Mouse (Mus musculus) testis, adult 2 months (tissue): ENCODE measurements around the gene Pom121l2. TPM values are rescaled to one million over a fixed set of nuclear protein-coding genes. Genes with fewer than 3 reads are reported as not detected.

Experiments
- H3K27ac ChIP-seq: fragments of 200-500 bp; 2 replicates; pipeline ENCODE4 v1.5.1; 2012; ENCODE audit warnings: low read depth, low read length; ENCODE audit not compliant: control insufficient read depth, insufficient read depth
- H3K27me3 ChIP-seq: fragments of 200-500 bp; 2 replicates; pipeline ENCODE4 v1.6.1; 2012; ENCODE audit warnings: mild to moderate bottlenecking, low read length, moderate library complexity; ENCODE audit not compliant: control insufficient read depth, insufficient read depth
- H3K36me3 ChIP-seq: fragments of 200-500 bp; 2 replicates; pipeline ENCODE4 v1.6.1; 2012; ENCODE audit warnings: mild to moderate bottlenecking, low read length; ENCODE audit not compliant: control insufficient read depth, insufficient read depth
- H3K4me1 ChIP-seq: fragments of 200-500 bp; 2 replicates; pipeline ENCODE4 v1.6.1; 2012; ENCODE audit warnings: low read length; ENCODE audit not compliant: control insufficient read depth, insufficient read depth
- H3K4me3 ChIP-seq: fragments of 200-500 bp; 2 replicates; pipeline ENCODE4 v1.5.1; 2012; ENCODE audit warnings: low read depth, mild to moderate bottlenecking, low read length, moderate library complexity, mixed read lengths; ENCODE audit not compliant: control insufficient read depth
- CTCF ChIP-seq: fragments of 200-500 bp; IDR thresholded peaks from 2 replicates; pipeline ENCODE4 v1.5.1; 2012; ENCODE audit warnings: low read depth, mild to moderate bottlenecking, inconsistent platforms, low read length, moderate library complexity; ENCODE audit not compliant: control insufficient read depth, insufficient read depth, insufficient replicate concordance
- POLR2A ChIP-seq: fragments of 200-500 bp; IDR thresholded peaks from 2 replicates; pipeline ENCODE4 v1.6.1; 2012; ENCODE audit warnings: low read depth, mild to moderate bottlenecking, inconsistent platforms, low read length, moderate library complexity; ENCODE audit not compliant: control insufficient read depth
- polyA plus RNA-seq: library from polyadenylated mRNA; depleted of rRNA; stranded (reverse); fragments of >200 nt; gene quantifications from 2 replicates; pipeline ENCODE4 v1.2.3, GENCODE M21; 2012

Gene Pom121l2
- polyA plus RNA-seq, 1 experiment, result 157 TPM

- H3K27ac ChIP-seq, result no peak overlapping the region
- H3K27me3 ChIP-seq, result no peaks in the 10 kb centered on the region
- TF ChIP-seq CTCF, result no peak
- no peaks in the 10 kb centered on the region for H3K36me3 ChIP-seq
- H3K4me3 ChIP-seq, result peak overlapping the region; percentile 86
- peaks cover 6% of the 10 kb centered on the region for H3K4me1 ChIP-seq
Measured at GRCm38 (mm10) chr13:21940213-21940612, 40.8 kb upstream of the Pom121l2 start.

- Histone ChIP-seq H3K4me1 (peaks cover 8% of the 10 kb centered on the region), H3K27me3 (no peaks in the 10 kb centered on the region), H3K4me3 (peak overlapping the region; percentile 86), H3K36me3 (no peaks in the 10 kb centered on the region), H3K27ac (no peak overlapping the region)
- TF ChIP-seq CTCF, result no peak
- peak; percentile 23; the same call in 1 of the 2 replicates for TF ChIP-seq POLR2A
Measured at GRCm38 (mm10) chr13:21940811-21941321, 40.1 kb upstream of the Pom121l2 start.

GRCm38 (mm10) chr13:21943644-21944043 is 37.4 kb upstream of the Pom121l2 start:
- Histone ChIP-seq H3K4me3 (peak overlapping the region; percentile 38; the same call in 1 of the 2 replicates), H3K36me3 (no peaks in the 10 kb centered on the region), H3K4me1 (peaks cover 4% of the 10 kb centered on the region), H3K27me3 (no peaks in the 10 kb centered on the region), H3K27ac (no peak overlapping the region)
- TF ChIP-seq CTCF (no peak), POLR2A (no peak)

GRCm38 (mm10) chr13:21944592-21944925 is 36.4 kb upstream of the Pom121l2 start:
- no peaks in the 10 kb centered on the region for H3K36me3 ChIP-seq
- peaks cover 4% of the 10 kb centered on the region for H3K4me1 ChIP-seq
- H3K27me3 ChIP-seq, result no peaks in the 10 kb centered on the region
- H3K4me3 ChIP-seq, result peak overlapping the region; percentile 98
- no peak for TF ChIP-seq CTCF
- TF ChIP-seq POLR2A, result no peak
- H3K27ac ChIP-seq, result peak overlapping the region; percentile 96

- Histone ChIP-seq H3K4me1 (peaks cover 4% of the 10 kb centered on the region), H3K4me3 (peak within 1 kb of the TSS; percentile 98), H3K27ac (peak within 1 kb of the TSS; percentile 96), H3K27me3 (no peaks in the 10 kb centered on the region), H3K36me3 (no peaks in the 10 kb centered on the region)
- TF ChIP-seq POLR2A (peak; percentile 88), CTCF (peak; percentile 34; the same call in 1 of the 2 replicates)
Measured at GRCm38 (mm10) chr13:21944926-21945740, 35.9 kb upstream of the Pom121l2 start, which contains the start of gene Zfp184. TSS of gene Zfp184 (plus strand) at chr13:21945094.

- Histone ChIP-seq H3K27ac (no peak overlapping the region), H3K36me3 (no peaks in the 10 kb centered on the region), H3K4me3 (no peak overlapping the region), H3K27me3 (no peaks in the 10 kb centered on the region), H3K4me1 (peaks cover 2% of the 10 kb centered on the region; the same call in 1 of the 2 replicates)
- TF ChIP-seq CTCF (no peak), POLR2A (no peak)
Measured at GRCm38 (mm10) chr13:21969269-21969668, 11.7 kb upstream of the Pom121l2 start.

GRCm38 (mm10) chr13:21969816-21970215 is 11.2 kb upstream of the Pom121l2 start:
- Histone ChIP-seq H3K4me1 (peaks cover 2% of the 10 kb centered on the region; the same call in 1 of the 2 replicates), H3K4me3 (no peak overlapping the region)
- TF ChIP-seq POLR2A (no peak), CTCF (no peak)

More at GRCm38 (mm10) chr13:21969816-21970215, 11.2 kb upstream of the Pom121l2 start:
- Histone ChIP-seq H3K27ac (no peak overlapping the region), H3K36me3 (no peaks in the 10 kb centered on the region), H3K27me3 (no peaks in the 10 kb centered on the region)
